ENCODE assay signal across 8 mouse cellular contexts in genomic region chr4:132492178-132493060, GRCm38 (mm10). TPM values are rescaled to one million over a fixed set of nuclear protein-coding genes. Genes with fewer than 3 reads are reported as not detected.
DNase-seq lines count a peak whose midpoint lies in the region; ATAC-seq lines count a peak whose summit lies in the region.

No protein-coding gene starts in this region.

- 75% methylated on average over 10 of the region's 10 CpGs for WGBS in liver, embryonic 13.5 days (ENCODE audit: insufficient replicate concordance)

- H3K36me3 ChIP-seq in liver, embryonic 13.5 days: peaks cover 48% of the 10 kb centered on the region

- H3K9ac ChIP-seq in liver, embryonic 13.5 days: no peak overlapping the region

- no peak overlapping the region for H3K4me2 ChIP-seq in liver, embryonic 13.5 days

- no peaks in the 10 kb centered on the region for H3K9me3 ChIP-seq in liver, embryonic 13.5 days (replicated peaks)

- peak; percentile 37 for ATAC-seq in liver, embryonic 13.5 days (ENCODE audit: low read depth)
- ATAC-seq in monocyte, adult 5-6 weeks (replicated peaks; ENCODE audit: insufficient number of reproducible peaks, low FRiP score, low TSS enrichment, poor library complexity, severe bottlenecking): no peak

- peak; percentile 49 for DNase-seq in cerebellum, adult 11-12 months
- DNase-seq in cerebellum, adult 8-10 months: no peak
- peak; percentile 65 for DNase-seq in lung, postnatal 10 days
- no peak for DNase-seq in lung, postnatal 25 days (ENCODE audit: low spot score)
- peak; percentile 40 to 51 for DNase-seq in heart, adult 9 months (ENCODE audit: low spot score in 2 of 2)
- DNase-seq in liver, embryonic 13.5 days: no peak
- DNase-seq in spleen, postnatal 10 days (ENCODE audit: low spot score in 2 of 2): no peak

- peaks cover 23% of the 10 kb centered on the region for H3K4me1 ChIP-seq in liver, embryonic 13.5 days (replicated peaks)

- H3K4me3 ChIP-seq in liver, embryonic 13.5 days (replicated peaks): no peak overlapping the region

- H3K27me3 ChIP-seq in liver, embryonic 13.5 days: no peaks in the 10 kb centered on the region

- H3K27ac ChIP-seq in liver, embryonic 13.5 days: peak overlapping the region; percentile 62

RNA-seq across cellular contexts. Expression of gene Sesn2, which starts 17.9 kb away (rescaled TPM):
- polyA plus RNA-seq in liver, embryonic 13.5 days (2015; fragmentation: Nextera tagmentation; extraction: Ambion mirVana): 7.0 TPM in 2 replicates
- 4.9 to 6.0 TPM (median 5.2 TPM) in 3 replicates for total RNA-seq in monocyte, adult 5-6 weeks (2017)

RNA-seq across cellular contexts. Expression of gene Med18, which starts 28.7 kb away (rescaled TPM):
- 17.1 and 19.7 TPM in 2 replicates for polyA plus RNA-seq in liver, embryonic 13.5 days (2015; fragmentation: Nextera tagmentation; extraction: Ambion mirVana)
- 1.3 to 9.4 TPM (median 8.8 TPM) in 3 replicates for total RNA-seq in monocyte, adult 5-6 weeks (2017)

RNA-seq across cellular contexts. Expression of gene Atpif1, which starts 41.0 kb away (rescaled TPM):
- 1,559 and 1,572 TPM in 2 replicates for polyA plus RNA-seq in liver, embryonic 13.5 days (2015; fragmentation: Nextera tagmentation; extraction: Ambion mirVana)
- total RNA-seq in monocyte, adult 5-6 weeks (2017): 103 to 180 TPM (median 116 TPM) in 3 replicates

RNA-seq across cellular contexts. Expression of gene Dnajc8, which starts 42.9 kb away (rescaled TPM):
- 125 and 148 TPM in 2 replicates for polyA plus RNA-seq in liver, embryonic 13.5 days (2015; fragmentation: Nextera tagmentation; extraction: Ambion mirVana)
- total RNA-seq in monocyte, adult 5-6 weeks (2017): 510 to 713 TPM (median 673 TPM) in 3 replicates

Comparison
In these comparisons a context has a peak if more than half of its experiments do, and no peak if none do; other contexts are left out.
1. DNase-seq: peak in cerebellum, adult 11-12 months (single experiment), lung, postnatal 10 days (single experiment) and heart, adult 9 months (2 of 2); none in cerebellum, adult 8-10 months (single experiment), lung, postnatal 25 days (single experiment), liver, embryonic 13.5 days (single experiment) and spleen, postnatal 10 days (0 of 2).